Mouse (Mus musculus): ENCODE results near the gene Prelid3b. TPM values are rescaled to one million over a fixed set of nuclear protein-coding genes. Genes with fewer than 3 reads are reported as not detected.

Prelid3b gene
- polyA plus RNA-seq, 1 experiment: 48.1 TPM

DNA sequence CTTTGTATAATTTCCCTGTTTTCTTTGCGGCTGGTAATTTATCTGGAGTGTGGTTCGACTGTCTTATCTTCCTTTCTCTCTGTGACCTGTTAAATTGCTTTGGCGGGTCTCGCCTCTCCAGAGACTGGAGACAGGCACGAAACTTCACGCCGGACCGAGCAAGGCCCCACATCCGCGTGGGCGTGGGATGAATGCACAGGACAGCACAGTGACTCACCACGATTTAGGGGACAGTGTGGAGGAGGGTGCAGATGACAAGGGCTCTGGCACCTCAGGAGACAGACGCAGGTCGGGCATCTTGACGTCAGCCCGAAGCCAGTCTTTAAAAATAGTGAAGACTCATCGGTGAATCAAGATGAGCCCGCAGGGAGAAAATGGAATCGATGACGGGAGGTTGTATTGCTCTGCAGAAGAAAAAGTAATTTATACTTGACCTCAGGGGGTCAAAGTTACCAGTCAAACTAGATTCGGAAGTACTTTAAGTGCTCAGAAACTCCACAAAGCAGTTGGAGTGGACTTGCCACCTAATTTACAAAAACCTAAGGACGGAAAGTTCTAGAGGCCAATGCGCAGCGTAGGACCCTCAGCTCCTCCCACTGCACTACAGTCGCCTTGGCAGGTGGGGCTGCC is 30.1 kb upstream of the Prelid3b start:
- TF ChIP-seq POLR2A (IDR thresholded peaks at IDR 0.05; ENCODE audit: low read depth, low read length): no peak
- no peak for TF ChIP-seq CTCF (conservative IDR thresholded peaks at IDR 0.05; ENCODE audit: insufficient read depth, insufficient read length, low read depth, low read length)
- no peaks in the 10 kb centered on the region for H3K27me3 ChIP-seq (replicated peaks; ENCODE audit: control insufficient read depth, insufficient read depth, low read length)
- no peak overlapping the region for H3K27ac ChIP-seq (ENCODE audit: insufficient read depth, low read depth, low read length)
- WGBS: 45% methylated on average over 25 of the region's 25 CpGs
- H3K4me3 ChIP-seq (ENCODE audit: insufficient read depth, low read depth, low read length): no peak overlapping the region
- no peak for DNase-seq
- no peaks in the 10 kb centered on the region for H3K4me1 ChIP-seq (ENCODE audit: control insufficient read depth, insufficient read depth, low read length)
- H3K36me3 ChIP-seq (ENCODE audit: control insufficient read depth, insufficient read depth, low read length): no peaks in the 10 kb centered on the region

DNA sequence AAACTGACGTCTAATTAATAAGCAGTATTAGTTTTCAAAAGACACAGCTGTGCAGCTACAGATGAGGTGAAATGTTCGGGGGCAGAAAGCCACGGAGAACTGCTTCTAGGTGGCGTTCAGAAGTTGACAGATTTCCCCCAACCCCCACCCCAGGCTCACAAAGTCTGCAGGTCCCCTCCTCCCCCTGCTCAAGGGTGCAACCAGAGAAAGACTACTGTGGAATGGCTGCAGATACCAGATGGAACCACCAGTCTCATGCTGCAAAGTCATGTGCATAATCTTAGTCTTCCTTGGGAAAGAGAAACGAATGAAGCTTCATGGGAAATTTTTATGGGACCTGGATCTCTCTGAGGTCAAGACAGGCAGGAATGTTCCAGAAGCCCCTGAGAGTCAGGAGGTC is 29.4 kb upstream of the Prelid3b start:
- DNase-seq: no peak
- TF ChIP-seq POLR2A (IDR thresholded peaks at IDR 0.05; ENCODE audit: low read depth, low read length) (no peak), CTCF (conservative IDR thresholded peaks at IDR 0.05; ENCODE audit: insufficient read depth, insufficient read length, low read depth, low read length) (no peak)
- Histone ChIP-seq H3K4me3 (ENCODE audit: insufficient read depth, low read depth, low read length) (no peak overlapping the region), H3K4me1 (ENCODE audit: control insufficient read depth, insufficient read depth, low read length) (no peaks in the 10 kb centered on the region), H3K27ac (ENCODE audit: insufficient read depth, low read depth, low read length) (no peak overlapping the region), H3K27me3 (replicated peaks; ENCODE audit: control insufficient read depth, insufficient read depth, low read length) (no peaks in the 10 kb centered on the region), H3K36me3 (ENCODE audit: control insufficient read depth, insufficient read depth, low read length) (no peaks in the 10 kb centered on the region)
- WGBS: 42% methylated on average over 5 of the region's 5 CpGs

DNA sequence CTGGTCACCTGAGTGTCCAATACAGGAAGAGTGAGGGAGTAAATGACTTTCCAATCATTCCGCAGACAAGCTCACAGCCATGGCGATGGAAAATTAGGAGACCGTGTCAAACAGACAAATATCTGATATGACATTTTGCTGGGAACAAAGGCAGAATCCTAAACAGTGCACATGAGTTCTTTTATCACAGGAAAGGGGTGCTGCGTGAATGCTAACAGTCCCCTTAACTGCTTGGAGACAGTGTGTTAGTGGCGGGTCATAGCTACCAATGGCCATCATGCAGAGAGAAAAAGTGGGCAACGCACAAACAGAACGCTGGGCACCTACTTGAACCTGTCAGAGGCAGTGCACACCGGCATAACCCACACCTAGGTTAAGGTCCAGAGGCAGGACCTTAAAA is 28.6 kb upstream of the Prelid3b start:
- Histone ChIP-seq H3K4me3 (ENCODE audit: insufficient read depth, low read depth, low read length) (no peak overlapping the region), H3K27ac (ENCODE audit: insufficient read depth, low read depth, low read length) (no peak overlapping the region), H3K4me1 (ENCODE audit: control insufficient read depth, insufficient read depth, low read length) (no peaks in the 10 kb centered on the region), H3K36me3 (ENCODE audit: control insufficient read depth, insufficient read depth, low read length) (no peaks in the 10 kb centered on the region), H3K27me3 (replicated peaks; ENCODE audit: control insufficient read depth, insufficient read depth, low read length) (no peaks in the 10 kb centered on the region)
- WGBS: 93% methylated on average over 8 of the region's 8 CpGs
- TF ChIP-seq CTCF (conservative IDR thresholded peaks at IDR 0.05; ENCODE audit: insufficient read depth, insufficient read length, low read depth, low read length): no peak
- TF ChIP-seq POLR2A (IDR thresholded peaks at IDR 0.05; ENCODE audit: low read depth, low read length): no peak
- no peak for DNase-seq

DNA sequence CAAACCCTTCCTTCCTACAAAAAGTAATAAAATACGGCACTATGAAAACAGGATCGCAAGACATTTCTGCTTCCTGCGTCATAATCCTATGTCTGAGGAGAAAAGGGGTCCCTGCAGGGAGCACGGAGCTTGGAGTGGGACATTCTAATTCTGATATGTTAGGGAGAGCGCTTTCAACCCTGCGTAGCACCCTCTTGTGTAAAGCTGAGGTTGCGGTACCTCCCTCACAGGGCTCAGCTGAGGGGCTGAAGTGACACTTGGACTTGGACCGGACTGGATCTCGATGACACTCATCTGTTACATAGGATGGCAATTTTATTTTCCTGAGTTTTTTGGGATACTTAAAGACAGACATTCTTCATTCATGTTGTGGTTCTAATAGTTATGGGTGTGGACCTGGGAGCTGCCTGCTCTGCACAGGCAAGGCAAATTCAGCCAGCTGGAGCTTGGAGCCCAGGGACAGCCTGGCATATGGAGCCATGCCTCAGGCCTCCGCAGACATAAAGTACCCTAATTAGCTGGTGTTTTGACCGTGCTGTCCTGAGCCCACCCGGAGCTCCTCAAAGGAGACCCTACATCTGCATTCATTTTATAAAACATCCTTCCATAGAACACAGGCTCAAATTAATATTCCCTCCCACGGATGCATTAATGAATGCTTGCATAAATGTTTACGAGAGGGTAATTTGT is 28.1 kb upstream of the Prelid3b start:
- TF ChIP-seq POLR2A (IDR thresholded peaks at IDR 0.05; ENCODE audit: low read depth, low read length) (no peak), CTCF (conservative IDR thresholded peaks at IDR 0.05; ENCODE audit: insufficient read depth, insufficient read length, low read depth, low read length) (no peak)

DNA sequence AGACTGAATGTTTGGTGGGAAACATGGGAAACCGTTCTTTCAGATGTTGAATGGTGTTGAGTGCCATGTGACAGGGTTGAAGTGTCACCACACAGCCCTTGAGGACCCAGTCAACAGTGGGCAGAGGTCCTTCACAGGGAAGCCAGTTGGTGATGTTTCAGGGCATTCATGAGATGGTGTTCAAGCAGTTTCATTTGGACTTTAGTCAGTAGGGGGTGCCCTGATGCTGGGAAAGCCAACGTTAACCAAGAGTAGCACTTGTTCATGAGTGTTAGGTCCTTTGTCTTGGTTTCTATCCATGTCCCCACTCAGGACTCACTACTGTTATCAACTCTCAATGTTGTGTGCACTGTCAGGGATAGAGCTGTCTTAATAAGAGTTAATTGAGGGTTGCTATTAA is 20.0 kb upstream of the Prelid3b start:
- no peak overlapping the region for H3K27ac ChIP-seq (ENCODE audit: insufficient read depth, low read depth, low read length)
- H3K4me1 ChIP-seq (ENCODE audit: control insufficient read depth, insufficient read depth, low read length): no peaks in the 10 kb centered on the region
- TF ChIP-seq CTCF (conservative IDR thresholded peaks at IDR 0.05; ENCODE audit: insufficient read depth, insufficient read length, low read depth, low read length): peak; percentile 45
- TF ChIP-seq POLR2A (IDR thresholded peaks at IDR 0.05; ENCODE audit: low read depth, low read length): no peak
- H3K27me3 ChIP-seq (replicated peaks; ENCODE audit: control insufficient read depth, insufficient read depth, low read length): no peaks in the 10 kb centered on the region
- whole genome bisulfite sequencing: 70% methylated on average over 2 of the region's 2 CpGs
- DNase-seq: peak; percentile 7
- H3K36me3 ChIP-seq (ENCODE audit: control insufficient read depth, insufficient read depth, low read length): no peaks in the 10 kb centered on the region
- H3K4me3 ChIP-seq (ENCODE audit: insufficient read depth, low read depth, low read length): no peak overlapping the region

More for the DNA sequence above, 28.1 kb upstream of the Prelid3b start:
- Histone ChIP-seq H3K27ac (ENCODE audit: insufficient read depth, low read depth, low read length) (no peak overlapping the region), H3K4me1 (ENCODE audit: control insufficient read depth, insufficient read depth, low read length) (no peaks in the 10 kb centered on the region), H3K27me3 (replicated peaks; ENCODE audit: control insufficient read depth, insufficient read depth, low read length) (no peaks in the 10 kb centered on the region), H3K4me3 (ENCODE audit: insufficient read depth, low read depth, low read length) (no peak overlapping the region), H3K36me3 (ENCODE audit: control insufficient read depth, insufficient read depth, low read length) (no peaks in the 10 kb centered on the region)
- WGBS: 87% methylated on average over 14 of the region's 14 CpGs
- DNase-seq: no peak

DNA sequence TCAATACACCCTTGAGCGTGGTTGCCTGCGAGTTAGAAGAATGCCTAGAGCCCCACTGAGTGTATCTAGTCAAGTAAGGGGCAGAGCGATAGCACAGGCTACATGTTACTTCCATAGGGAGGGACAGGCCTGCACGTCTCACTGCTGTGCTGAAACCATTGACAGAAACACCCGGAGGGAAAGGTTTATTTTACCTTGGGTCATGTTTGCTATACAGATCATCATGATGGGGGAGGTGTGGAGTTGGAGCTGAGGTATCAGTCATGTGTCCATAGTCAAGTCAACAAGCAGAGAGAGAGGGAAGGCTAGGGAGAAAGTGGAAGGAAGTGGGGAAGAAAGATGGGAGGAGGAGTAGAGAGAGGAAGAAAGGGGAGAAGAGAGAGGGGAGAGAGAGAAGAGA is 14.1 kb upstream of the Prelid3b start:
- H3K4me1 ChIP-seq (ENCODE audit: control insufficient read depth, insufficient read depth, low read length): no peaks in the 10 kb centered on the region
- no peaks in the 10 kb centered on the region for H3K27me3 ChIP-seq (replicated peaks; ENCODE audit: control insufficient read depth, insufficient read depth, low read length)
- H3K4me3 ChIP-seq (ENCODE audit: insufficient read depth, low read depth, low read length): no peak overlapping the region
- no peaks in the 10 kb centered on the region for H3K36me3 ChIP-seq (ENCODE audit: control insufficient read depth, insufficient read depth, low read length)
- 84% methylated on average over 5 of the region's 5 CpGs for WGBS
- TF ChIP-seq CTCF (conservative IDR thresholded peaks at IDR 0.05; ENCODE audit: insufficient read depth, insufficient read length, low read depth, low read length) (no peak), POLR2A (IDR thresholded peaks at IDR 0.05; ENCODE audit: low read depth, low read length) (no peak)
- no peak for DNase-seq
- no peak overlapping the region for H3K27ac ChIP-seq (ENCODE audit: insufficient read depth, low read depth, low read length)

DNA sequence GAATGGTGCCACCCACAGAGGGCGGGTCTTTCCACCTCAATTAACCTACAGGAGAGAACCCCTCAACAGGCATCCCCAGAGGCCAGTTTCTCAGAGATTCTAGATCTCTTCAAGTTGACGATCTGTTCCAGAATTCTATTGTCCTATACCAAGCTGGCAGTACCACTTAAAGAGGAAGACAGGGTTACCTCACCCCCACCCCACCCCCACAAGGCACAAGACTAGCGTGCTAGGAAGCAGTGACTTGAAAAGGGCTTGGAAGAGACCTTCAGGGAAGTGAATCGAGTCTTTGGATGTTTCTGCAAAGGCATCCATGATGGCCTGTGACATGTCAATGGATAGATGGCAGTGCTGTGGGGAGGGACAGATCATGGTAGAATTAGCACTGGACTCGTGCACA is 5.9 kb upstream of the Prelid3b start:
- WGBS: 74% methylated on average over 5 of the region's 5 CpGs
- no peak for DNase-seq
- Histone ChIP-seq H3K4me1 (ENCODE audit: control insufficient read depth, insufficient read depth, low read length) (no peaks in the 10 kb centered on the region), H3K27ac (ENCODE audit: insufficient read depth, low read depth, low read length) (no peak overlapping the region), H3K27me3 (replicated peaks; ENCODE audit: control insufficient read depth, insufficient read depth, low read length) (no peaks in the 10 kb centered on the region), H3K4me3 (ENCODE audit: insufficient read depth, low read depth, low read length) (no peak overlapping the region), H3K36me3 (ENCODE audit: control insufficient read depth, insufficient read depth, low read length) (no peaks in the 10 kb centered on the region)
- TF ChIP-seq POLR2A (IDR thresholded peaks at IDR 0.05; ENCODE audit: low read depth, low read length) (no peak), CTCF (conservative IDR thresholded peaks at IDR 0.05; ENCODE audit: insufficient read depth, insufficient read length, low read depth, low read length) (no peak)
